Mouse (Mus musculus): ENCODE data around the gene Xylt1. TPM values are rescaled to one million over a fixed set of nuclear protein-coding genes. Genes with fewer than 3 reads are reported as not detected.

Xylt1 gene
- polyA plus RNA-seq, 1 experiment, result 1.2 TPM

GRCm38 (mm10) chr7:117394380-117394779 is 13.6 kb downstream of the Xylt1 start:
- no peak for DNase-seq (ENCODE audit: low read depth)

GRCm38 (mm10) chr7:117395511-117395910 is 14.7 kb downstream of the Xylt1 start:
- no peak for DNase-seq (ENCODE audit: low read depth)

- DNase-seq (ENCODE audit: low read depth), result no peak
Observed at GRCm38 (mm10) chr7:117397877-117398276, 17.1 kb downstream of the Xylt1 start.

DNA sequence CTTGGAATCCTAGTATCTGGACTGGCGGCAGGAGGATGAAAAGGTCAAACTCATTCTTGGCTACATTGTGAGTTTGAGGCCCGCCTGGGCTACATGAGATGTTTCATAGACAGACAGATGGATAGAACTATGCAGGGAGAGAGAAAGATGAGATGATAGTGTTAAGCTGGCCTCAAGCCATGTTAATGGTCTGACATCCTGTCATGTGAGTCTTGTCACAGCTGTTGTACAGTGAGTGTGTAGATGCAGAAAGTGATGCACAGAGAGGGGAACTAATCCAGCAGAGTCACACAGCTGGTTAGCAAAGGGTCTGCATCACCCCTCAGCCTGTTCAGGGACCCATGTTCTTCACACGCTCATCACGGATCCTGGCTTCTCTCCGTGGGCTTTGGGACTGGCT is 19.2 kb downstream of the Xylt1 start:
- no peak for DNase-seq (ENCODE audit: low read depth)

DNA sequence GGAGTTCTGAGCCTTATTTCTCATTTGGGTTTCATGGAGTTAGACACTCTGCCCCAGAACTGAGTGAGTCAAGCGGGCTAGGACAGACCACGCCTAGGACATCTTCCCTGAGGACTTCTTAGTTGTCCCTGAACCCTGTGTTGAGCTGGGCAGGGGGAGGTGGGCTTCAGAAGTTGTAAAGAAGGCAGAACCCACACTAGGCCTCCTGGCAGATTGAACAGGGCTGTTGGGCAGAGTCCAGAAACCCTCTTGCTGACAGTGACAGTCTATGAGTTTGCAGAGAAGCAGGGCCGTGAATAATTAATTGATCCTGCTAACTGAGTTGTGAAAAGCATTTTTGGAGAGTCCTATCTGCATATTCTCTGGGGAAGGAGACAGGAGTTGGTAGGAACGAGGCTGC is 20.8 kb downstream of the Xylt1 start:
- DNase-seq (ENCODE audit: low read depth), result no peak

DNA sequence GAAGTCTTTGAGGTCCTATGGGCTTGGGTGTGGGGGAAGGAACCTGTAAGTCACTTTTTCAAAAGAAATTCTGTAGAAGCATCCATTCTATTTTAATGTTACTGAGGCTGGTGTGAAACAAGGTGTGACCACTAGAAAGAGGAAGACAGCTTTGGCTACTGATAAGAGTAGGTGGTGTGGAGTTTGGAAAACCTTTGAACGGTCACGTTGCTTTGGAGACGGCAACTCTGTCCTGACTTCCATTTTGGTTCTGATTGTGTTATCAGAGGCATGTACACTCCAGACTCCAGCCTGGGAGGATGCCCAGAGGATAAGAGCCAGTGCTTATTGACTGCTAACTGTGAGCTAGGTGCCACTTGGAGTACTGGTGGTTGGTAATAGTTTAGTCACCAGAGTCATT is 25.6 kb downstream of the Xylt1 start:
- no peak for DNase-seq (ENCODE audit: low read depth)

GRCm38 (mm10) chr7:117409268-117409988 is 28.6 kb downstream of the Xylt1 start:
- DNase-seq (ENCODE audit: low read depth), result no peak

- no peak for DNase-seq (ENCODE audit: low read depth)
Observed at GRCm38 (mm10) chr7:117411874-117412273, 31.1 kb downstream of the Xylt1 start.

DNA sequence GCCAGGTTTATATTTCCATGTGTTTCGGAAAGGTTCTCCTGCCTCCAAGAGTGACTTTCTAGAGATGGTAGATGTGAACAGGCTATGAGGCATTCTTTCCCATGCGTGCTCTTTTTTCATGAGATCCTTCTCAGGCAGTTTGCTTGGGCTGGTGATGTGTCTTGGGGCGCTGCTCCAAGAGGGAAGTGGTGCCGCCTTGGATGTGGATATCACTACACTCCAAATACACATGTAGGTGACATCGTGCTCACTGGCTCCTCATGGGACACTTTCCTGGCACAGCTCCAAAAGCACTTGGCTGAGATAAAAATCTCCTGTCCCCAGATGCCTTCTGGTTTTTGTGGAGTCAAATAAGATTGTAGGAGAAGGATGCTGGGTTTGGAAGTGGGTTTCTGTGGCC is 31.6 kb downstream of the Xylt1 start:
- no peak for DNase-seq (ENCODE audit: low read depth)

- DNase-seq (ENCODE audit: low read depth), result no peak
Observed at GRCm38 (mm10) chr7:117414341-117415008, 33.7 kb downstream of the Xylt1 start.

DNA sequence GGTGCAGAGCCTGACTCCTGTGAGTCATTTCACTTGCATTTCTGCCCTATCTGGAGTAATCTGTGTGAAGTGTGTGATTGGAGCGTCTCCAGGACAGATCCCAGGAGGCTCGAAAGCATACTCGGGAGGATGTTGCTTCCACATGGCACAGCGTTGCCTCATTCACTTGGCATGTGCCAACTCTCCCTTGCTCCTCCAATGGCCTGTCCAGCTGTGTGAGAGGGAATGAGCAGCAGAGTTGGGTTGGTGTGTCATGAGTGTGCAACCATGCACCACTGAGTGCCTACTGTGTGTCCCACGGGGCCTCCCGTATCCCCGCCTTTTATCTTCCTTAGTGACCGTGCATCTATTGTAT is 34.2 kb downstream of the Xylt1 start:
- no peak for DNase-seq (ENCODE audit: low read depth)

GRCm38 (mm10) chr7:117419041-117419440 is 38.3 kb downstream of the Xylt1 start:
- no peak for DNase-seq (ENCODE audit: low read depth)

- DNase-seq (ENCODE audit: low read depth), result no peak
Observed at GRCm38 (mm10) chr7:117419846-117420245, 39.1 kb downstream of the Xylt1 start.

GRCm38 (mm10) chr7:117420301-117420700 is 39.5 kb downstream of the Xylt1 start:
- no peak for DNase-seq (ENCODE audit: low read depth)

DNA sequence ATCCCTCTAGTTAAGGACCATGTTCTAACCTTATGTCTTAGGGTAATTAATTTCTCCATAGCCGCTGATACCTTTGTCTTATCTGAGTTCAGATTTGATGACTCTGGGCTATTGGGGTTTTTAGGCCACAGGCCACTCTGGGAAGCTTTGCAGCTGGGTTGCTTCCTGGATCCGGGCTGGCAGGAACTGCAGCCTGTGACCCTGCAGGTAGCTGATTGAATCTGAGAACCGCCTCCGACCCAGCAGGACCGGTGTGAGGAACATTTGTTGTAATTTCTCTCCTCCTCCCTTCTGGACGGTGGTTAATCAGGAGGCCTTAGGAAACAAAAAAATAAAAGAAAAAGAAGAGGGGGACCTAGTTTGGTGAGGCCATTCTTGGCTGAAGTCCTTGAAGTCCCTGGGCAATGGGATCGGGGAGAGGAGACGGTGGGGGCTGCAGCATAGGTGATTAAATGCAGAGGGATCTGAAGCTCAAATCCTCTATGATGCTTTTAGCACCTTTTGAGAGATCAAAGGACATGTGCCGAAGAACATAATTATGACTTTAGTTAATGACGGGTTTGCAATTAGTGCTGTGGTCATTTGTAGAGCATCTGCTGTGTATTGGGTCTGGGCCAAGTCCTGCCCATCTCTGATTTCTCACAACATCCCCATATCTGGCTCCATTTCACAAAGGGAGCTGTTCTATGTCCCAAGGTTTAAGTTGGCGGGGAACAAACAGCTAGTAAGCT is 40.2 kb downstream of the Xylt1 start:
- no peak for DNase-seq (ENCODE audit: low read depth)

- DNase-seq (ENCODE audit: low read depth), result no peak
Observed at GRCm38 (mm10) chr7:117424841-117425240, 44.1 kb downstream of the Xylt1 start.

- no peak for DNase-seq (ENCODE audit: low read depth)
Observed at GRCm38 (mm10) chr7:117426366-117426765, 45.6 kb downstream of the Xylt1 start.

GRCm38 (mm10) chr7:117428690-117429224 is 48.0 kb downstream of the Xylt1 start:
- no peak for DNase-seq (ENCODE audit: low read depth)

GRCm38 (mm10) chr7:117429483-117429882 is 48.7 kb downstream of the Xylt1 start:
- no peak for DNase-seq (ENCODE audit: low read depth)

DNA sequence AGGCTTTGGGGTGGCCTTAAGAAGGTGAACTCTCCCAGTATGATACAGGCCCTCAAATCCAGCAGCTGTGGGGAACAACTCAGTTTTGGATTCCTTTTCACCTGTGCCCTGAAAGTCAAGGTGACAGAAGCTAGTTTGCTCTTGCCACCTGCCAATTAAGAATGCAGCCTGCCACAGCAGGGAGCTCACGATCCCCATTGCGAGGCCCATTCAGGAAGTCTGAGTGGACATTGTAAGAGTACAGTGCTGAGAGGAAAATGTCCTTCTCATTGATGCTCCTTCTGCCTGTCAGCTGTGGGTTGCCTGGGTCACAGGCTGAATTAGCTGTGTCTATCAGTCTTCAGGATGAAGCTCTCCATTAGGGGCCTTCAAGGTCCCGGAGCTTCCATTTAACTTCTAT is 49.1 kb downstream of the Xylt1 start:
- DNase-seq (ENCODE audit: low read depth), result no peak

DNA sequence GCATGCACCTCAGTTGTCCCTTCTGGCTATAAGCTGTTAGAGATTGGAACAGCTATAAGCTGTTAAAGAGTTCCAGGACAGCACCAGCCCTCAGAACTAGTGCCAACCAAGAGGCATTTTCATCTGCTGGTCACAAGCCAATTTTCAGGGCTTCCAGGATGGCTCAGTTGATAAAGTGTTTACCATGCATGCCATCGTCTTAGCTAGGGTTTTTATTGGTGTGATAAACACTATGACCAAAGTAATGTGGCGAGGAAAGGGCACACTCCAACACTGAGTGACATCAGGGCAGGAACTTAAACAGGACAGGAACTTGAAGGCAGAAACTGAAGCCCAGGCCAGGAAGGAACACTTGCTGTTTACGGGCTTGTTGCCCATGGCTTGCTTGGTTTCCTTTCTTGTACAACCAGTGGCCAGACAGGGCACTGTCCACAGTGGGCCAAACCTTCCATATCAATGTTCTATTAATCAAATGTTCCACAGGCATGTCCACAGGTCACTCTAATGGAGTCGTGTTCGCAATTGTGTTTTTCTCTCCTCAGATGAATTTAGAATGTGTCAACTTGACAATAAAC is 49.7 kb downstream of the Xylt1 start:
- no peak for DNase-seq (ENCODE audit: low read depth)

- no peak for DNase-seq (ENCODE audit: low read depth)
Observed at GRCm38 (mm10) chr7:117433641-117434040, 52.9 kb downstream of the Xylt1 start.

Data from gonadal fat pad, adult 2 months (tissue).